ENCODE assay signal across 8 mouse cellular contexts in genomic region chr1:156365740-156366139, GRCm38 (mm10). TPM values are rescaled to one million over a fixed set of nuclear protein-coding genes. Genes with fewer than 3 reads are reported as not detected.
DNase-seq lines count a peak whose midpoint lies in the region; ATAC-seq lines count a peak whose summit lies in the region.

Gm2000 (plus strand) TSS chr1:156366040.

- no peak within 1 kb of the TSS for H3K4me2 ChIP-seq in neural tube, embryonic 11.5 days (ENCODE audit: low read depth)
- H3K4me2 ChIP-seq in limb, embryonic 13.5 days (replicated peaks), result no peak within 1 kb of the TSS
- H3K4me2 ChIP-seq in stomach, embryonic 15.5 days, result no peak within 1 kb of the TSS

- DNase-seq in neural tube, embryonic 11.5 days (ENCODE audit: low spot score), result no peak
- no peak for DNase-seq in neural tube, embryonic 10.5 days (ENCODE audit: extremely low spot score, low spot score)
- DNase-seq in forebrain, embryonic 10.5 days (ENCODE audit: extremely low spot score, low spot score), result no peak
- DNase-seq in heart, postnatal 36 days, result no peak
- no peak for DNase-seq in urinary bladder, postnatal 36 days (ENCODE audit: low spot score in 2 of 2)
- no peak for DNase-seq in natural killer cell, adult 2 months (ENCODE audit: low spot score in 2 of 2)

- H3K4me3 ChIP-seq in neural tube, embryonic 11.5 days (ENCODE audit: low read depth, low read length), result no peak within 1 kb of the TSS
- no peak within 1 kb of the TSS for H3K4me3 ChIP-seq in forebrain, embryonic 10.5 days
- no peak within 1 kb of the TSS for H3K4me3 ChIP-seq in limb, embryonic 13.5 days
- no peak within 1 kb of the TSS for H3K4me3 ChIP-seq in stomach, embryonic 15.5 days (replicated peaks)

- 95% methylated on average over 6 of the region's 8 CpGs for WGBS in neural tube, embryonic 11.5 days
- 94% methylated on average over 8 of the region's 8 CpGs for WGBS in forebrain, embryonic 10.5 days
- whole genome bisulfite sequencing in limb, embryonic 13.5 days, result 93% methylated on average over 8 of the region's 8 CpGs
- WGBS in stomach, embryonic 15.5 days, result 89% methylated on average over 8 of the region's 8 CpGs

- no peak within 1 kb of the TSS for H3K9ac ChIP-seq in neural tube, embryonic 11.5 days (ENCODE audit: low read length)
- H3K9ac ChIP-seq in limb, embryonic 13.5 days, result no peak within 1 kb of the TSS
- H3K9ac ChIP-seq in stomach, embryonic 15.5 days, result no peak within 1 kb of the TSS

- H3K9me3 ChIP-seq in neural tube, embryonic 11.5 days (ENCODE audit: control insufficient read depth, low read length), result no peaks in the 10 kb centered on the region
- H3K9me3 ChIP-seq in forebrain, embryonic 10.5 days, result peaks cover 2% of the 10 kb centered on the region; the same call in 1 of the 2 replicates
- peaks cover 4% of the 10 kb centered on the region; the same call in 1 of the 2 replicates for H3K9me3 ChIP-seq in limb, embryonic 13.5 days
- no peaks in the 10 kb centered on the region for H3K9me3 ChIP-seq in stomach, embryonic 15.5 days

- no peaks in the 10 kb centered on the region for H3K36me3 ChIP-seq in neural tube, embryonic 11.5 days (ENCODE audit: control insufficient read depth, insufficient read depth, low read length)
- H3K36me3 ChIP-seq in forebrain, embryonic 10.5 days (replicated peaks), result no peaks in the 10 kb centered on the region
- no peaks in the 10 kb centered on the region for H3K36me3 ChIP-seq in limb, embryonic 13.5 days
- H3K36me3 ChIP-seq in stomach, embryonic 15.5 days, result no peaks in the 10 kb centered on the region

- intact Hi-C loops in heart, postnatal 36 days (cut with DNase I), result no loop called here

- H3K27ac ChIP-seq in neural tube, embryonic 11.5 days (ENCODE audit: low read depth, low read length), result no peak within 1 kb of the TSS
- H3K27ac ChIP-seq in forebrain, embryonic 10.5 days, result no peak within 1 kb of the TSS
- no peak within 1 kb of the TSS for H3K27ac ChIP-seq in limb, embryonic 13.5 days
- no peak within 1 kb of the TSS for H3K27ac ChIP-seq in stomach, embryonic 15.5 days

- ATAC-seq in neural tube, embryonic 11.5 days (ENCODE audit: insufficient read depth, low FRiP score, low TSS enrichment), result no peak
- no peak for ATAC-seq in limb, embryonic 13.5 days (ENCODE audit: low FRiP score, low read depth)
- ATAC-seq in stomach, embryonic 15.5 days (ENCODE audit: insufficient read depth, low FRiP score, low read depth), result no peak

- H3K27me3 ChIP-seq in neural tube, embryonic 11.5 days (ENCODE audit: control insufficient read depth, insufficient read depth, low read length), result no peaks in the 10 kb centered on the region
- no peaks in the 10 kb centered on the region for H3K27me3 ChIP-seq in forebrain, embryonic 10.5 days (ENCODE audit: poor library complexity, severe bottlenecking)
- H3K27me3 ChIP-seq in limb, embryonic 13.5 days, result no peaks in the 10 kb centered on the region
- H3K27me3 ChIP-seq in stomach, embryonic 15.5 days (replicated peaks), result no peaks in the 10 kb centered on the region

- H3K4me1 ChIP-seq in neural tube, embryonic 11.5 days (ENCODE audit: control insufficient read depth, insufficient read depth, low read length), result no peaks in the 10 kb centered on the region
- H3K4me1 ChIP-seq in forebrain, embryonic 10.5 days, result no peaks in the 10 kb centered on the region
- H3K4me1 ChIP-seq in limb, embryonic 13.5 days, result no peaks in the 10 kb centered on the region
- H3K4me1 ChIP-seq in stomach, embryonic 15.5 days, result no peaks in the 10 kb centered on the region

RNA-seq across cellular contexts. Expression of gene Gm2000, which starts in this region (rescaled TPM):
- polyA plus RNA-seq in neural tube, embryonic 11.5 days (2014; fragmentation: Nextera tagmentation; extraction: Ambion mirVana), result 835 and 853 TPM in 2 replicates
- polyA plus RNA-seq in forebrain, embryonic 10.5 days (2016; fragmentation: Nextera tagmentation; extraction: Ambion mirVana), result 894 and 925 TPM in 2 replicates
- total RNA-seq in heart, postnatal 36 days (2021), result 100 to 1,000 TPM; 405 to 414 TPM
- polyA plus RNA-seq in limb, embryonic 13.5 days (2015; fragmentation: Nextera tagmentation; extraction: Ambion mirVana), result 803 and 806 TPM in 2 replicates
- 856 and 1,042 TPM in 2 replicates for polyA plus RNA-seq in stomach, embryonic 15.5 days (2015; fragmentation: Nextera tagmentation; extraction: Ambion mirVana)
